Mouse (Mus musculus) adrenal gland, adult (tissue): ENCODE measurements at regions not wholly inside any gene's neighbourhood (a gene's known extent, or its start where the extent isn't known, plus 50 kb on each side); places are given as distances from the start of the nearest gene placed in this dataset.
A peak's percentile ranks its signal among the peaks of the same experiment; 100 is the strongest.

ENCODE experiments used
- DNase-seq, 2 experiments: peaks; one replicate each; pipeline ENCODE4 v3.0.0; 2022 to 2023; ENCODE audit warnings: low spot score in 1 of 2; ENCODE audit not compliant: inconsistent age in 2 of 2

GRCm38 (mm10) chr9:69705942-69706341, 54.8 kb downstream of the Foxb1 start:
- DNase-seq, result no peak

GRCm38 (mm10) chr9:69705071-69705470, 55.7 kb downstream of the Foxb1 start:
- DNase-seq, result peak; percentile 58 to 76

- DNase-seq, result no peak
These were observed 57.0 kb downstream of the Foxb1 start for GRCm38 (mm10) chr9:69703731-69704130.

- DNase-seq, result no peak
These were observed 58.4 kb downstream of the Foxb1 start for GRCm38 (mm10) chr9:69702156-69702928.

GRCm38 (mm10) chr9:69700696-69701095, 60.0 kb downstream of the Foxb1 start:
- no peak for DNase-seq

- DNase-seq, result no peak
These were observed 69.0 kb downstream of the Foxb1 start for GRCm38 (mm10) chr9:69691756-69692155.

GRCm38 (mm10) chr9:69687349-69688123, 73.2 kb downstream of the Foxb1 start:
- peak in 1 of 2 experiments; percentile 42 for DNase-seq

GRCm38 (mm10) chr9:69686766-69687165, 74.0 kb downstream of the Foxb1 start:
- no peak for DNase-seq

GRCm38 (mm10) chr9:69685630-69686029, 75.1 kb downstream of the Foxb1 start:
- DNase-seq, result no peak

GRCm38 (mm10) chr9:69681372-69682213, 79.1 kb downstream of the Foxb1 start:
- no peak for DNase-seq

- peak; percentile 12 to 52 for DNase-seq
These were observed 82.1 kb downstream of the Foxb1 start for GRCm38 (mm10) chr9:69678634-69679033.

- DNase-seq, result no peak
These were observed 87.2 kb downstream of the Foxb1 start for GRCm38 (mm10) chr9:69673463-69674105.

- DNase-seq, result no peak
These were observed 87.9 kb downstream of the Foxb1 start for GRCm38 (mm10) chr9:69672657-69673462.

GRCm38 (mm10) chr9:69671199-69671598, 89.5 kb downstream of the Foxb1 start:
- no peak for DNase-seq

- no peak for DNase-seq
These were observed 90.1 kb downstream of the Foxb1 start for GRCm38 (mm10) chr9:69670551-69671044.

GRCm38 (mm10) chr9:69669611-69670550, 90.9 kb downstream of the Foxb1 start:
- no peak for DNase-seq

GRCm38 (mm10) chr9:69668475-69669090, 92.2 kb downstream of the Foxb1 start:
- no peak for DNase-seq

GRCm38 (mm10) chr9:69667064-69667533, 93.6 kb downstream of the Foxb1 start:
- no peak for DNase-seq
